Mouse (Mus musculus) CH12.LX (cell line): ENCODE measurements around the gene Map2k4. TPM values are rescaled to one million over a fixed set of nuclear protein-coding genes. Genes with fewer than 3 reads are reported as not detected.

Source experiments
- DNase-seq: peaks from one replicate; pipeline ENCODE4 v3.0.0-alpha.2; 2013; ENCODE audit errors: extremely low read depth
- H3K27ac ChIP-seq: 2 replicates; pipeline ENCODE4 v1.5.1; 2012; ENCODE audit warnings: low read depth, mild to moderate bottlenecking, control low read depth, moderate library complexity; ENCODE audit not compliant: insufficient read depth
- H3K27me3 ChIP-seq: replicated peaks from 2 replicates; pipeline ENCODE3; 2012; ENCODE audit warnings: inconsistent platforms
- H3K36me3 ChIP-seq, 2 experiments: replicated peaks in 1 of 2; 2 replicates each; pipeline versions ENCODE3 to v1.6.1; 2012; ENCODE audit warnings: inconsistent platforms in 1 of 2, low read length in 1 of 2, mild to moderate bottlenecking in 1 of 2, mixed read lengths in 1 of 2, moderate library complexity in 1 of 2; ENCODE audit not compliant: control insufficient read depth in 1 of 2, insufficient read depth in 1 of 2
- H3K4me1 ChIP-seq, 2 experiments: 2 replicates each; pipeline ENCODE4 v1.6.1; 2012; ENCODE audit warnings: inconsistent platforms in 1 of 2, moderate library complexity in 1 of 2; ENCODE audit not compliant: insufficient read depth in 2 of 2, control insufficient read depth in 1 of 2
- H3K4me2 ChIP-seq: 2 replicates; pipeline ENCODE4 v1.6.1; 2012; ENCODE audit warnings: low read depth, mild to moderate bottlenecking, control low read depth; ENCODE audit not compliant: poor library complexity, insufficient read depth, severe bottlenecking
- H3K4me3 ChIP-seq, 3 experiments: fragments of 150-350 bp in 1 of 3; sonication (generic) in 1 of 3; replicated peaks in 1 of 3; 2 replicates each; pipeline versions ENCODE3 to v1.5.1; 2011 to 2012; ENCODE audit warnings: low read depth in 2 of 3, low read length in 2 of 3, mild to moderate bottlenecking in 2 of 3, moderate library complexity in 2 of 3, control low read depth in 1 of 3, improper control_type of control experiment in 1 of 3, inconsistent platforms in 1 of 3, mixed read lengths in 1 of 3; ENCODE audit not compliant: poor library complexity in 1 of 3
- H3K79me2 ChIP-seq: replicated peaks from 2 replicates; pipeline ENCODE4 v1.6.1; 2012; ENCODE audit warnings: mild to moderate bottlenecking, moderate library complexity; ENCODE audit not compliant: control insufficient read depth, poor library complexity, insufficient read depth, severe bottlenecking; ENCODE audit errors: extremely low read depth
- H3K9ac ChIP-seq: 2 replicates; pipeline ENCODE4 v1.6.1; 2012; ENCODE audit warnings: low read depth, mild to moderate bottlenecking, control low read depth, moderate library complexity; ENCODE audit not compliant: insufficient read depth
- H3K9me3 ChIP-seq: replicated peaks from 2 replicates; pipeline ENCODE3; 2012; ENCODE audit warnings: low read length, inconsistent platforms, mixed read lengths
- BHLHE40 ChIP-seq: IDR thresholded peaks from 2 replicates; pipeline ENCODE4 v1.6.1; 2011; ENCODE audit warnings: mild to moderate bottlenecking, low read depth, low read length, improper control_type of control experiment
- CTCF ChIP-seq, 2 experiments: IDR thresholded peaks in 1 of 2; conservative IDR thresholded peaks in 1 of 2; 2 replicates each; pipeline ENCODE4 v1.5.1; 2011 to 2012; ENCODE audit warnings: low read depth in 2 of 2, low read length in 2 of 2, improper control_type of control experiment in 1 of 2, inconsistent platforms in 1 of 2, mild to moderate bottlenecking in 1 of 2, moderate library complexity in 1 of 2
- E2F4 ChIP-seq: IDR thresholded peaks from 2 replicates; pipeline ENCODE4 v1.6.1; 2011; ENCODE audit warnings: low read depth, low read length, improper control_type of control experiment; ENCODE audit not compliant: insufficient replicate concordance
- ELF1 ChIP-seq: IDR thresholded peaks from 2 replicates; pipeline ENCODE4 v1.6.1; 2014; ENCODE audit warnings: low read depth, mild to moderate bottlenecking, inconsistent platforms, low read length, improper control_type of control experiment
- EP300 ChIP-seq: IDR thresholded peaks from 2 replicates; pipeline ENCODE4 v1.6.1; 2011; ENCODE audit warnings: low read length, improper control_type of control experiment
- KAT2A ChIP-seq: IDR thresholded peaks from 2 replicates; pipeline ENCODE4 v1.6.1; 2012; ENCODE audit warnings: low read length, improper control_type of control experiment, inconsistent platforms; ENCODE audit not compliant: insufficient replicate concordance
- MAX ChIP-seq: IDR thresholded peaks from 2 replicates; pipeline ENCODE4 v1.6.1; 2011; ENCODE audit warnings: low read length, improper control_type of control experiment
- MEF2A ChIP-seq: IDR thresholded peaks from 2 replicates; pipeline ENCODE4 v1.6.1; 2014; ENCODE audit warnings: low read depth, mild to moderate bottlenecking, inconsistent platforms, low read length, improper control_type of control experiment, borderline replicate concordance
- MXI1 ChIP-seq: IDR thresholded peaks from 2 replicates; pipeline ENCODE4 v1.6.1; 2011; ENCODE audit warnings: mild to moderate bottlenecking, low read depth, low read length, improper control_type of control experiment
- MYC ChIP-seq: IDR thresholded peaks from 2 replicates; pipeline ENCODE4 v1.6.1; 2011; ENCODE audit warnings: low read depth, mild to moderate bottlenecking, improper control_type of control experiment, low read length
- NRF1 ChIP-seq: IDR thresholded peaks from 2 replicates; pipeline ENCODE4 v1.6.1; 2014; ENCODE audit warnings: low read depth, mild to moderate bottlenecking, inconsistent platforms, low read length, improper control_type of control experiment, moderate library complexity
- PAX5 ChIP-seq: IDR thresholded peaks from 2 replicates; pipeline ENCODE4 v1.6.1; 2012; ENCODE audit warnings: low read length, inconsistent platforms, mixed read lengths
- POLR2AphosphoS2 ChIP-seq: IDR thresholded peaks from 2 replicates; pipeline ENCODE4 v1.6.1; 2011; ENCODE audit warnings: low read depth, low read length, improper control_type of control experiment
- RCOR1 ChIP-seq: conservative IDR thresholded peaks from 2 replicates; pipeline ENCODE4 v1.6.1; 2012; ENCODE audit warnings: low read depth, mild to moderate bottlenecking, inconsistent platforms, low read length, improper control_type of control experiment
- SMC3 ChIP-seq: IDR thresholded peaks from 2 replicates; pipeline ENCODE4 v1.6.1; 2011; ENCODE audit warnings: low read depth, low read length, improper control_type of control experiment
- UBTF ChIP-seq: IDR thresholded peaks from 2 replicates; pipeline ENCODE4 v1.6.1; 2012; ENCODE audit warnings: low read depth, mild to moderate bottlenecking, inconsistent platforms, low read length, improper control_type of control experiment, moderate library complexity
- USF1 ChIP-seq: IDR thresholded peaks from 2 replicates; pipeline ENCODE4 v1.6.1; 2014; ENCODE audit warnings: low read depth, mild to moderate bottlenecking, inconsistent platforms, low read length, improper control_type of control experiment
- ZC3H11A ChIP-seq: IDR thresholded peaks from 2 replicates; pipeline ENCODE4 v1.6.1; 2012; ENCODE audit warnings: low read depth, mild to moderate bottlenecking, inconsistent platforms, low read length, improper control_type of control experiment
- ZKSCAN1 ChIP-seq: IDR thresholded peaks from 2 replicates; pipeline ENCODE4 v1.6.1; 2012; ENCODE audit warnings: low read depth, inconsistent platforms, low read length, improper control_type of control experiment, borderline replicate concordance
- ZNF384 ChIP-seq: IDR thresholded peaks from 2 replicates; pipeline ENCODE4 v1.6.1; 2012; ENCODE audit warnings: low read depth, low read length, improper control_type of control experiment, inconsistent platforms
- dilution Hi-C: fragments of 300-500 bp; cut with MboI; formaldehyde crosslinking; loops from 2 replicates; pipeline ENCODE4 v1.14.3; 2020; ENCODE audit warnings: low sequenced_read_pairs; ENCODE audit not compliant: extremely low pct_unique_long_range_greater_than_20kb, extremely low pct_ligation_motif_present
- in situ Hi-C: fragments of 300-500 bp; cut with MboI; formaldehyde crosslinking; loops from 3 replicates; pipeline ENCODE4 v1.14.3; 2019; ENCODE audit warnings: low sequenced_read_pairs, low pct_ligation_motif_present, low pct_unique_long_range_greater_than_20kb, mixed read lengths
- polyA plus RNA-seq: library from polyadenylated mRNA; unstranded; fragments of >175 nt; gene quantifications from 2 replicates; pipeline ENCODE4 v1.2.1, GENCODE M21; 2012; ENCODE audit warnings: low read depth; ENCODE audit not compliant: insufficient read length
- total RNA-seq, 2 experiments: library from RNA; depleted of rRNA; stranded (reverse); fragments of 300-350 nt in 1 of 2; fragments of >200 nt in 1 of 2; gene quantifications; 2 replicates each; pipeline ENCODE4 v1.2.3; 2012 to 2014

Map2k4 gene
- total and polyA plus RNA-seq, 3 experiments, result 27.2 to 50.0 (median 43.3) TPM

- Histone ChIP-seq H3K79me2 (peaks cover 9% of the 10 kb centered on the region), H3K36me3 (peaks cover 0 to 22% of the 10 kb centered on the region in 2 experiments), H3K4me3 (no peak overlapping the region), H3K9ac (no peak overlapping the region), H3K4me1 (peaks cover 0 to 13% of the 10 kb centered on the region in 2 experiments; a peak in 1 of 4 replicates), H3K9me3 (no peaks in the 10 kb centered on the region), H3K27me3 (no peaks in the 10 kb centered on the region), H3K27ac (no peak overlapping the region), H3K4me2 (no peak overlapping the region)
- TF ChIP-seq MXI1, result no peak
- no peak for TF ChIP-seq RCOR1
- DNase-seq, result no peak
- dilution Hi-C loops (no loop called here), in situ Hi-C loops (no loop called here)
Observed at GRCm38 (mm10) chr11:65771546-65771945, 16.6 kb downstream of the Map2k4 start.

- Histone ChIP-seq H3K27ac (no peak overlapping the region), H3K79me2 (peaks cover 9% of the 10 kb centered on the region), H3K36me3 (peaks cover 0 to 28% of the 10 kb centered on the region in 2 experiments), H3K4me3 (no peak overlapping the region), H3K27me3 (no peaks in the 10 kb centered on the region)
- dilution Hi-C loops (no loop called here), in situ Hi-C loops (no loop called here)
- TF ChIP-seq MEF2A (no peak), ZC3H11A (no peak), UBTF (no peak), PAX5 (no peak), ELF1 (no peak), ZKSCAN1 (no peak), ZNF384 (no peak), KAT2A (no peak), POLR2AphosphoS2 (no peak), NRF1 (no peak), SMC3 (no peak), CTCF (conservative IDR thresholded peaks at IDR 0.05 in 1 of 2, IDR thresholded peaks at IDR 0.05 in 1 of 2; ENCODE audit: low read depth in 2 of 2, low read length in 2 of 2) (no peak), BHLHE40 (no peak), E2F4 (no peak), MAX (no peak), USF1 (no peak), MYC (no peak), EP300 (no peak)
- TF ChIP-seq, all 38 proteins: peak for 0
- Histone ChIP-seq H3K9me3 (no peaks in the 10 kb centered on the region), H3K9ac (no peak overlapping the region), H3K4me1 (peaks cover 0 to 8% of the 10 kb centered on the region in 2 experiments; a peak in 1 of 4 replicates), H3K4me2 (no peak overlapping the region)
- DNase-seq, result no peak
Observed at GRCm38 (mm10) chr11:65769990-65770389, 18.1 kb downstream of the Map2k4 start.
